Mouse (Mus musculus) cerebellum, adult 2 months (tissue): ENCODE measurements at regions not wholly inside any gene's neighbourhood (a gene's known extent, or its start where the extent isn't known, plus 50 kb on each side); places are given as distances from the start of the nearest gene placed in this dataset.

Experiments used
- CTCF ChIP-seq: fragments of 200-500 bp; IDR thresholded peaks from 2 replicates; pipeline ENCODE4 v1.5.1; 2011; ENCODE audit warnings: low read depth, mild to moderate bottlenecking, control low read depth, low read length, moderate library complexity, borderline replicate concordance; ENCODE audit not compliant: insufficient read depth
- POLR2A ChIP-seq: fragments of 200-500 bp; IDR thresholded peaks from 2 replicates; pipeline ENCODE4 v1.6.1; 2011; ENCODE audit warnings: low read length, control low read depth, borderline replicate concordance; ENCODE audit not compliant: insufficient read depth

DNA sequence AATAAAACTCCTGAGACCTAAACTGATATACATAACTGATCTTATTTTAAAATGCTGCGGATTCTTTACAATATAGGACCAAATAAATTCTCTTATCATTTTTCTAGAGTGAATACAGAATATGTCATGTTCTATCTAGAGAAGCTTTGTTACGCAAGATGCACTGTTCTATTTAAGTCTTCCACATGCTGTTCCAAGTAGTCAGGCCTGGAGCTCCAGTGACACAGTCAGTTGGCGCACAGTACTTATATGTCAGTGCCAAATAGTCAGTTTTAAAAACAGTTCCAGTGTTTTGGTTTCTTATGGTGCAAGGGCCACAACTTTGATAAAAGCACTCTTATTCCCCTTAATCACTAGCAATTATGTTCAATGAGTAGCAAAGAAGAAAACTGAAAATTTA is 344.3 kb upstream of the Slitrk5 start:
- TF ChIP-seq CTCF (no peak), POLR2A (no peak)
